Mouse (Mus musculus): Measurements from ENCODE around the gene Ccdc80. TPM values are rescaled to one million over a fixed set of nuclear protein-coding genes. Genes with fewer than 3 reads are reported as not detected.

The Ccdc80 gene
- total RNA-seq (2022), result 100 to 1,000 TPM in 1 of 4 experiments, 10 to 100 TPM in 3; 27.8 to 133 (median 47.9) TPM

GRCm38 (mm10) chr16:45093137-45093731, at the start of gene Ccdc80:
Gene Ccdc80, plus strand, starts transcription at chr16:45093402.
- no peak for DNase-seq

GRCm38 (mm10) chr16:45044844-45045243, 48.4 kb upstream of the Ccdc80 start:
- no peak for DNase-seq

- no peak for DNase-seq
These were observed 36.0 kb upstream of the Ccdc80 start for GRCm38 (mm10) chr16:45057222-45057621.

GRCm38 (mm10) chr16:45057922-45058321, 35.3 kb upstream of the Ccdc80 start:
- DNase-seq, result no peak

- no peak for DNase-seq
These were observed 32.1 kb upstream of the Ccdc80 start for GRCm38 (mm10) chr16:45061140-45061539.

- peak; percentile 5 for DNase-seq
These were observed 22.7 kb upstream of the Ccdc80 start for GRCm38 (mm10) chr16:45070383-45071083.

GRCm38 (mm10) chr16:45071424-45071823, 21.8 kb upstream of the Ccdc80 start:
- no peak for DNase-seq

GRCm38 (mm10) chr16:45077517-45078080, 15.6 kb upstream of the Ccdc80 start:
- no peak for DNase-seq

GRCm38 (mm10) chr16:45079322-45079721, 13.9 kb upstream of the Ccdc80 start:
- DNase-seq, result no peak

GRCm38 (mm10) chr16:45088842-45089241, 4.4 kb upstream of the Ccdc80 start:
- DNase-seq, result no peak

GRCm38 (mm10) chr16:45090005-45090404, 3.2 kb upstream of the Ccdc80 start:
- no peak for DNase-seq

- DNase-seq, result no peak
These were observed 1.0 kb downstream of the Ccdc80 start for GRCm38 (mm10) chr16:45094136-45094756.

- no peak for DNase-seq
These were observed 1.8 kb downstream of the Ccdc80 start for GRCm38 (mm10) chr16:45095030-45095429.

- no peak for DNase-seq
These were observed 2.6 kb downstream of the Ccdc80 start for GRCm38 (mm10) chr16:45095561-45096482.

GRCm38 (mm10) chr16:45097467-45097866, 4.3 kb downstream of the Ccdc80 start:
- no peak for DNase-seq

- DNase-seq, result no peak
These were observed 5.1 kb downstream of the Ccdc80 start for GRCm38 (mm10) chr16:45098186-45098885.

GRCm38 (mm10) chr16:45098886-45099210, 5.6 kb downstream of the Ccdc80 start:
- no peak for DNase-seq

GRCm38 (mm10) chr16:45100892-45101291, 7.7 kb downstream of the Ccdc80 start:
- DNase-seq, result no peak

- DNase-seq, result no peak
These were observed 11.8 kb downstream of the Ccdc80 start for GRCm38 (mm10) chr16:45104993-45105392.

- DNase-seq, result no peak
These were observed 15.1 kb downstream of the Ccdc80 start for GRCm38 (mm10) chr16:45108203-45108878.

GRCm38 (mm10) chr16:45110498-45110897, 17.3 kb downstream of the Ccdc80 start:
- DNase-seq, result peak; percentile 72
